Mouse (Mus musculus) Patski (cell line): Measurements from ENCODE around the gene Exoc4. TPM values are rescaled to one million over a fixed set of nuclear protein-coding genes. Genes with fewer than 3 reads are reported as not detected.

Source experiments
- ATAC-seq: fragments of 100-300 bp; one replicate; pipeline ENCODE4 v1.8.0; 2021
- CTCF ChIA-PET: fragments of 350-600 bp; sonication (Branson Sonifier 250); formaldehyde crosslinking; loops from one replicate; lab custom pipeline; 2022; ENCODE audit warnings: inconsistent platforms; lab: Charles Lee
- POLR2A ChIA-PET: fragments of 350-600 bp; sonication (Branson Sonifier 250); formaldehyde crosslinking; loops from one replicate; lab custom pipeline; 2022; ENCODE audit warnings: antibody characterized with exemption, inconsistent platforms; lab: Charles Lee
- DNase-seq: peaks from one replicate; pipeline ENCODE4 v3.0.0-alpha.2; 2011; ENCODE audit warnings: low read depth, low spot score
- H3K27me3 ChIP-seq: fragments of 371-371 bp; one replicate; pipeline ENCODE4 v1.5.1; 2021
- CTCF ChIP-seq: fragments of 100-300 bp; IDR thresholded peaks from one replicate; pipeline ENCODE4 v1.5.1; 2021
- in situ Hi-C: fragments of 300-500 bp; cut with MboI; formaldehyde crosslinking; loops from 3 replicates; pipeline ENCODE4 v1.11.1; 2018; ENCODE audit warnings: low pct_unique_long_range_greater_than_20kb, mixed read lengths
- polyA plus RNA-seq: library from polyadenylated mRNA; unstranded; gene quantifications from one replicate; pipeline ENCODE4 v1.2.3, GENCODE M21; 2021

Exoc4 gene
- polyA plus RNA-seq, 1 experiment from 2014 or later, result 71.3 TPM

DNA sequence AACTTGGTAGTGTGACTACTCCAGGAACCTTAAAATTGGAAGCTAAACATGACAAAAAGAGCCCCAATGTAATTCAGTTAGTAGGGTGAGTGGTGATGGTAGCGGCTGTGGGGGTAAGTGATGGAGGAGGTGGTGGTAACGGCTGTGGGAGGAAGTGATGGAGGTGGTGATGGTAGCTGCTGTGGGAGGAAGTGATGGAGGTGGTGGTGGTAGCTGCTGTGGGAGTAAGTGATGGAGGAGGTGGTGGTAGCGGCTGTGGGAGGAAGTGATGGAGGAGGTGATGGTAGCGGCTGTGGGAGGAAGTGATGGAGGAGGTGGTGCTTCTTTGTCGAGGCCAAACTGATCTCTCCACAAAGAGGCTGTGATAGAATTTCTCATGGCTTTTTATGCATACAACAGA, 369.7 kb downstream of the Exoc4 start:
- no peak for DNase-seq
- TF ChIP-seq CTCF, result no peak
- in situ Hi-C loops, result no loop called here
- ATAC-seq, result no peak
- no peaks in the 10 kb centered on the region for H3K27me3 ChIP-seq
- CTCF ChIA-PET, result no interaction called here
- POLR2A ChIA-PET, result no interaction called here

DNA sequence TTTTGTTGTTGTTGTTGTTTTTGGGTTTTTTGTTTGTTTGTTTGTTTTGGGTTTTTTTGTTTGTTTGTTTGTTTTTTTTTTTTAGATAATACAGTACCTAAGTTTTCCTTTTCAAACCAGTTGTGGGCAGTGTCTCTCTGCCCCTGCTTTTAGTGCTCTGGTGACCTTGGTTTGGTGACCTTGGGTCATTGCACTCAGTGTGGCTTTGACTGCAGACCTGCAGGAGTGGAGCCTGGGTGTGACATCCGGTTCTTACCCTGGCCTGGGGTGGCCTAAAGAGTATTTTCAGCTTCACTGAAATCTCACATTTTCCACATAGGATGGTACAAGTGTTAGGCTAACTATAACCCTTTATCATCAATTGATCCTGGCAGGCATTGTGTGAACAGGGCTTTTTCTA, 371.8 kb downstream of the Exoc4 start:
- TF ChIP-seq CTCF, result no peak
- DNase-seq (no peak), ATAC-seq (no peak)
- POLR2A ChIA-PET, result interaction anchor here (0.6 kb wide), 1 partner anchor 134 kb away, joined by 3 read pairs; no protein-coding TSS in a partner anchor
- in situ Hi-C loops, result no loop called here
- CTCF ChIA-PET, result interaction anchor here (1.1 to 1.6 kb wide), 2 partner anchors 11 kb away, joined by 3 read pairs; no protein-coding TSS in a partner anchor
- H3K27me3 ChIP-seq, result no peaks in the 10 kb centered on the region

DNA sequence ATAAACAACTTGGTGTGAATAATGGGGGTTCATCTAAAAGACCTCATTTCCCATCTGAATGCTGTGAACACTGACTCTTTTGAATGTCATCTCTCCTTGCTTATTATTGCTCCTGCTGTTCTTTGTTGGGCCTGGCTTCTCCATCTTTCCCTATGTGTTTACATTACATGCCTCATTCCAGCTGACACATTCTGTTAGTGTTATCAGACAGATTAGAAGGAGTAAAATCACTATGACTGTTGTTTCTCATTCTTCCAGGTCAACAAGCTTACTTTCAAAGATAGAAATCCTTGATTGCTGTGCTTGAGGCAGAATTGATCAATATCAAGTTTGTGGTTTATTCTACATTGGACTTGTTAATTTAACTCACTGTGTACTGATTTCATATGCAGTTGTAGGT, 377.0 kb downstream of the Exoc4 start:
- in situ Hi-C loops, result no loop called here
- TF ChIP-seq CTCF, result no peak
- no peak for ATAC-seq
- no peak for DNase-seq
- POLR2A ChIA-PET, result no interaction called here
- CTCF ChIA-PET, result interaction anchor here (1.0 kb wide), 1 partner anchor 9 kb away, joined by 3 read pairs; no protein-coding TSS in a partner anchor
- H3K27me3 ChIP-seq, result no peaks in the 10 kb centered on the region

DNA sequence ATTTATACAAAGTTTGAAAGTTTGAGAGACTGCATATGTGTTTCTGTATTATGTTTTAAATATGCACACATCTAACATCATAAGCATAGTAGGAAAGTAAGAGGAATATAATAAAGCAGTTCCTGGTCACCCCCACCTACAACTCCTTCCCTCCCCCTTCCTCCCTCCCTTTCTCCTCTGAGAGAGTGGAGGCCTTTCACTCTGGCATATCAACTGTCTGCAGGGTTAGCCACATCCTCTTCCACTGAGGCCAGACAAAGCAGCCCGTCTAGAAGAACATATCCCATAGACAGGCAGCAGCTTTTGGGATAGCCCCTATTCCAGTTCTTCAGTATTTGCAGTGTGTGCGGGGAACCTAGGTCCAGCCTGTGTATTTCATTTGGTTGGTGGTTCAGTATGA, 382.2 kb downstream of the Exoc4 start:
- H3K27me3 ChIP-seq, result no peaks in the 10 kb centered on the region
- in situ Hi-C loops, result no loop called here
- no peak for TF ChIP-seq CTCF
- CTCF ChIA-PET, result interaction anchor here (1.6 kb wide), 1 partner anchor 10 kb away, joined by 3 read pairs; no protein-coding TSS in a partner anchor
- POLR2A ChIA-PET, result no interaction called here
- no peak for ATAC-seq
- no peak for DNase-seq

DNA sequence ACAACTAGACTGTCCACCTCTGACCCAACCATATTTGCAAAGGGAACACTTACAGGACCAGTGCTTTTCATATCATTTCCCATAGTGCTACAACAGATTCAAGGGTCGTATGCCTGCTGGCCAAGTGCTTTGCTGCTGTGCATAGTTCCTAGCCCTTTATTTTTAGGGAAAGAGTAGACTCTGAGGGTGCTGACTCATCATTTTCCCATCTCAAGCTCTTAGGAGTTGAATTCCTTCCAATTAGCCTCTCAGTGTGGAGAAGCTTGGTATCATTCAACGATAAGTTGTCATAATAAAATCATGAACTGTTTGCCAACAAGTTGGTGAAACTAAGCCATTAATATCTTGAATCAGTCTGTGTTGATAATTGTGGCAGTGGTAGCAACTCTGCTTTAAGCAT, 388.3 kb downstream of the Exoc4 start:
- no peak for TF ChIP-seq CTCF
- H3K27me3 ChIP-seq, result no peaks in the 10 kb centered on the region
- no peak for DNase-seq
- in situ Hi-C loops, result no loop called here
- ChIA-PET CTCF (no interaction called here), POLR2A (no interaction called here)
- no peak for ATAC-seq

DNA sequence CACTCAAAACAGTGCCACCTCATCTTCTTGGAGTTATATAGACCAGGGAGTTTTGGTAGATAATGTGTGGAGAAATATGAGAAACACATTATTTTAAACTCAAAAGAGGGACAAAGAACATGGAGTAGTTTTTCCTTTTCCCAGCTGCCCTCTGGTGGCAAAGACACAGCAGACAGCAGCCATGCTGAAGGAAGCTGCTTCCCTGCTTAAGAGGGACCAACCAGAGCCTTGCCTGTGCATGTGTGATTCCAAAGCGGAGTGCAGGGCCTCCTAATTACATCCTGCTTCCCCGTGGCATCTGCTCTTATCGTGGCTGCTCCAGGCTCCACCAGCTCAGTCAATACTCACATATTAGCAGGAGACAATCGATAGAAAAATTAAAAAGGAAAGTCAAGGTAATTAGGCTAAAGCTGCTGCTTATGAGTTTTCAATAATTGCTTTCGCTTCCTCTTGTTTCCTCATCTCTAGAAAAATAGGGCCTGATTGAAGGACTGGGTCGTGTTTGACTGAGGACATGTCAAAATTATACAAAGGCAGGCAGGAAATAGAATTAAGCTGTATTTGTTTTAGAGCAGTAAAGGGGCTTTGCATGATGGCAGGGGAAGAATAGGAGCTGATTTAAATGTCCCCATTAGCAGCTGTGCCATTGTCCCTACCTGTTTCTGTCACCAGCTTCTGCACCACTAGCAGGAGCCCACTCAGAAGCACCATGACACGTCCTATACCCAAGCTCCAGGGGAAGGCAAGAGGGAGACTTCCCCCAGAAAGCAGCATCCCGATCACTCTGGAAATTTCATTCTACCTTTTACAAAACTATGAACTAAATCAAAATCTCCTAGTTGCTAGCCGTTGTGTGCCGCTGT, 433.1 kb downstream of the Exoc4 start:
- POLR2A ChIA-PET, result no interaction called here
- CTCF ChIA-PET, result interaction anchor here (1.3 kb wide), 1 partner anchor 9 kb away, joined by 5 read pairs; no protein-coding TSS in a partner anchor
- no peaks in the 10 kb centered on the region for H3K27me3 ChIP-seq
- peak; percentile 55 for TF ChIP-seq CTCF
- no peak for ATAC-seq
- no peak for DNase-seq
- in situ Hi-C loops, result no loop called here

DNA sequence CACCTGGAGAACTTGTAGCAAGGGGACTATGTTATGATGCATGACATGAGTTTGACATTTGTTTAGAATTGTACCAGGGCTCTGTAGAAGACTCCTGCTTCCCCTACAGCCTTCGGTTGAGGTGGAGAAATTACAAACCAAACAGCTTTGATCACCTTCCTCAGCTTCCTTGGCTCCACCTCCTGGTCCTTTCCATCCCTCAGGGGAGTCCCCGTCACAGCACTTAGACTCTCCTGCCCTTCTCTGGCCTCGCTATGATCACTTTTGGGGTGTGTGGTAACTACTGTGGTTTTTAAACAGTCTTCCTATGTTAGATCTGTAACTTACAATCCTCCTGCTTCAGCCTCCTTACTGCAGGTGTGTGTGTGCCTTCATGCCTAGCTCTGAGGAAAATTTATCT, 434.6 kb downstream of the Exoc4 start:
- H3K27me3 ChIP-seq, result no peaks in the 10 kb centered on the region
- ChIA-PET CTCF (no interaction called here), POLR2A (no interaction called here)
- TF ChIP-seq CTCF, result no peak
- ATAC-seq (no peak), DNase-seq (no peak)
- in situ Hi-C loops, result no loop called here

DNA sequence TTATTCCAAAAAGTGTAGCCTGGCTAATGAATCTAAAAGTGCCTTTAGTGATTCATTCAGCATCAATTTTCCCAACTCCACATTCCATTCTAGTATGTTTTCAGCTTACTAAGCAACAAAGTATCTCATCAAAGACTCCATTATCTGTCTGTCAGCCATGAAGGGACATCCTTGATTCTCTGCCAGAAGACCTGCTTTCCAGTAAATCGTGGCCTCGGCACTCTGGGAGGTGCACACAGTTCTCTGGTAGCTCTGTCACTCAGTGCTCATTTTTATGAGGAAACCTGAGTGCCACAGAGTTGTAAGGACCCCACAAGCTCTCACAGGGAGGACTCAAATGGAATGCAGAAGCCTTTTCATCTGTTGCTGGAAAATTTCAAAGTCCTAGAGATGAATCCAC, 436.4 kb downstream of the Exoc4 start:
- DNase-seq, result peak; percentile 12
- POLR2A ChIA-PET, result no interaction called here

DNA sequence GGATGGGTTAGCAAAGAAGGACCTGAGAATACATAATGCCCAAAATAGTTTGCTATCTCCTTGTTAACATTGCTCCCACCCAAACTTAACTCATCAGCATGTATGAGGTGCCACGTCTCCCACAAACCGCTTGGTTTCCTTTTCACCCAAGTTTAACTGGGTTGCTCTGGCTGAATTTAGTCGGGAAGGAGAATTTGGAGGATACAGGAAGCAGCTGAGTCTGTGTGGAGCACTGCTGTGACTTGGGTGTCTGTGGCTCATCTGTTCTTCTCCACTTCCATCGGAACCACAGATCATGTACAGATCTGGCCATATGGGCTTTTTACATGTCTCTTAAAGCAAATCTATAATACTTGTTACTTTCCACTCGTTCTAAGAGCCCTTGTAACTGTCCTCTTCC, 441.7 kb downstream of the Exoc4 start:
- H3K27me3 ChIP-seq, result no peaks in the 10 kb centered on the region
- in situ Hi-C loops, result no loop called here
- no peak for TF ChIP-seq CTCF
- ATAC-seq (no peak), DNase-seq (no peak)
- POLR2A ChIA-PET, result no interaction called here
- CTCF ChIA-PET, result no interaction called here

More for the DNA sequence above, 436.4 kb downstream of the Exoc4 start:
- no peak for ATAC-seq
- no peak for TF ChIP-seq CTCF
- H3K27me3 ChIP-seq, result no peaks in the 10 kb centered on the region
- CTCF ChIA-PET, result no interaction called here
- in situ Hi-C loops, result no loop called here

DNA sequence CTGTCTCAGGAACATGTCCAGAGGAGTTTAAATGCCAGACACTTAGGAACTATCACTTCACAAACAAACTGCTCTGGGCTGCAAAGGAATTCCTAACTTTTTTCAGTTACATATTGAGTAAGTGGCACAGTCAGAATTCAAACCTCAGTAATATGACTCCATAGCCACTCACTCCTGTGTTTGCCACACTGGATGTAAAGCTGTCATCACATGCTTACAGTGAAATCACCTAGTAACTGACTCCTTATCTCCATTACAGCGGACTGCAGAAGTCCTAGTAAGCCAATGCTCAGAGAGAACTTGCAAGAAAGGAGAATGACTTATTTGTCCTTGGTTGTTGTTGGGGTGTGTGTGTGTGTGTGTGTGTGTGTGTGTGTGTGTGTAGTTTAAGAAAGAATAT, 448.1 kb downstream of the Exoc4 start:
- no peak for TF ChIP-seq CTCF
- ChIA-PET POLR2A (no interaction called here), CTCF (no interaction called here)
- no peaks in the 10 kb centered on the region for H3K27me3 ChIP-seq
- DNase-seq, result no peak
- no peak for ATAC-seq
- in situ Hi-C loops, result loop anchor here (5.0 kb wide), 1 partner anchor 40 kb away; no protein-coding TSS in a partner anchor

DNA sequence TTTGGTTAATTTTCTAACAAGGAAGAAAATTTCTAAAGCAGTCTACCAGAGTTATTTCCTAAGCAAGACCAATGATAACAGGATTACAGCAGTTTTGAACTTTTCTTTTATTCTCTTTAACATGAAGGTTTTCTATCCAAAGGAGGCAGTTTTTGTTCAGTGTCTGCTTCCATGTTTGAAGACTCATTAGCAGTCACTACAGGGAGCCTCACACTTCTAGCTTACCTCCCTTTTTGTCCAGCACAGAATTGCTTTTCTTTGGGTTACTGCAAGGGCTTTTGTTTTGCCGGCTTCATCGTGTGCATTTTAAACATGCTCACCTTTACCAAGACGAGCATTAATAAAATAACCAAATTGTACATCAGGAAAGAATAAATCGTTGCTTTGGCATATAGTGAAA, 460.0 kb downstream of the Exoc4 start:
- ATAC-seq, result no peak
- no peaks in the 10 kb centered on the region for H3K27me3 ChIP-seq

More for the DNA sequence above, 460.0 kb downstream of the Exoc4 start:
- no peak for DNase-seq
- in situ Hi-C loops, result no loop called here
- ChIA-PET POLR2A (no interaction called here), CTCF (interaction anchor here (1.2 to 1.4 kb wide), 2 partner anchors 11 to 18 kb away, joined by 3 read pairs; no protein-coding TSS in a partner anchor)
- no peak for TF ChIP-seq CTCF
